Comparison of ENCODE assay signal across 9 mouse cellular contexts in the genomic region with DNA sequence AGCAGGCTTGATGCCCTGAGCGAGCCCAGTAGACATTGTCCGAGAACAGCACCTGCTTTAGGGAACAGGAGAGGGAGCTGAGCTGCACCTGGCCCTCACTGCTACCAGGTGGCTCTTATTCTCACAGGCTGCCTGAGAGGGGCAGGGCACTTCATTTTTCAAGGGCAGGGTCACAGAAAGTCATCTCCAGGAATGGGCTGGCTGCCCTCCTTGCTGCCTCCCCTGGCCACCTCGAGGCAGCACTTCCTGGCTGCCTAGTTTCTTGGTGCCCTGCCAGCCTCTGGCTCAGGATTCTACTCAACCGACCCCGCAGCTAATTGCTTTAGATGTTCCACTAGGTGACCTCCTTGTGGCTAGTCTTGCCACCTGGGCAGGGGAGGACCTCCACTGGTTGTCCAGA. TPM values are rescaled to one million over a fixed set of nuclear protein-coding genes. Genes with fewer than 3 reads are reported as not detected.
DNase-seq lines count a peak whose midpoint lies in the region; ATAC-seq and TF ChIP-seq lines count a peak whose summit lies in the region.
"Had no signal": no experiment of that assay in that cellular context is flagged by ENCODE, and none has a peak within 500 bp of the region (broad histone marks: within the 10 kb centered on the region; RNA-seq: fewer than 3 reads in every experiment).

No protein-coding gene starts in this region.

- no peak for DNase-seq in gastrocnemius, adult 2 months
- DNase-seq in gastrocnemius, adult 18-20 months (ENCODE audit: low spot score), result no peak
- DNase-seq in cerebellum, postnatal 10 days, result peak; percentile 81 to 82
- DNase-seq in layer of hippocampus, adult 11-12 months (ENCODE audit: low spot score), result no peak
- DNase-seq in left cerebral cortex, postnatal 25 days (ENCODE audit: low spot score in 2 of 2), result no peak
- DNase-seq in MN1 (ENCODE audit: low spot score), result no peak
- DNase-seq: thymus, adult 18-20 months had no signal

- TF ChIP-seq CTCF in gastrocnemius, adult 2 months (IDR thresholded peaks at IDR 0.05), result no peak
- TF ChIP-seq CTCF in intestine, postnatal 0 days (IDR thresholded peaks at IDR 0.05; ENCODE audit: low read depth), result peak; percentile 46; the same call in 1 of the 2 replicates

- 35% methylated on average over 5 of the region's 5 CpGs for WGBS in intestine, postnatal 0 days
- WGBS in lung, embryonic 15.5 days, result 31% methylated on average over 5 of the region's 5 CpGs

- H3K4me2 ChIP-seq in intestine, postnatal 0 days (replicated peaks; ENCODE audit: low read depth), result peak overlapping the region; percentile 74
- peak overlapping the region; percentile 84 for H3K4me2 ChIP-seq in lung, embryonic 15.5 days

- H3K9ac ChIP-seq in intestine, postnatal 0 days (ENCODE audit: low read depth, low read length), result 0 out of 2 replicates have a peak overlapping the region, but pooled peaks have one; percentile 52
- no peak overlapping the region for H3K9ac ChIP-seq in lung, embryonic 15.5 days

- no peak; the same call in 1 of the 2 replicates for ATAC-seq in intestine, postnatal 0 days
- ATAC-seq in lung, embryonic 15.5 days (ENCODE audit: borderline replicate concordance, extremely low read depth, low FRiP score, low TSS enrichment), result peak; percentile 6; the same call in 1 of the 2 replicates

- intact Hi-C loops in gastrocnemius, adult 2 months (cut with DNase I), result no loop called here
- intact Hi-C loops in left cerebral cortex, postnatal 25 days (cut with DNase I), result no loop called here

- peak overlapping the region; percentile 72 for H3K4me3 ChIP-seq in gastrocnemius, adult 2 months
- H3K4me3 ChIP-seq in intestine, postnatal 0 days (ENCODE audit: low read depth, low read length), result peak overlapping the region; percentile 41
- 0 out of 2 replicates have a peak overlapping the region, but pooled peaks have one; percentile 44 for H3K4me3 ChIP-seq in lung, embryonic 15.5 days

- H3K9me3 ChIP-seq in intestine, postnatal 0 days (ENCODE audit: control insufficient read depth), result no peaks in the 10 kb centered on the region
- no peaks in the 10 kb centered on the region for H3K9me3 ChIP-seq in lung, embryonic 15.5 days

- H3K27ac ChIP-seq in gastrocnemius, adult 2 months, result peak overlapping the region; percentile 53
- peak overlapping the region; percentile 50; the same call in 1 of the 2 replicates for H3K27ac ChIP-seq in intestine, postnatal 0 days (ENCODE audit: low read depth, low read length)
- peak overlapping the region; percentile 60 for H3K27ac ChIP-seq in lung, embryonic 15.5 days

- H3K27me3 ChIP-seq in intestine, postnatal 0 days (replicated peaks; ENCODE audit: control insufficient read depth, insufficient read depth, low read length), result peaks cover 22% of the 10 kb centered on the region
- peaks cover 38% of the 10 kb centered on the region for H3K27me3 ChIP-seq in lung, embryonic 15.5 days

- no peaks in the 10 kb centered on the region for H3K36me3 ChIP-seq in intestine, postnatal 0 days (ENCODE audit: control insufficient read depth, insufficient read depth)
- H3K36me3 ChIP-seq in lung, embryonic 15.5 days, result no peaks in the 10 kb centered on the region

- H3K4me1 ChIP-seq in intestine, postnatal 0 days (replicated peaks; ENCODE audit: control insufficient read depth, insufficient read depth, low read length), result 0 out of 2 replicates have a peak, but pooled peaks cover 3% of the 10 kb centered on the region
- H3K4me1 ChIP-seq in lung, embryonic 15.5 days, result peaks cover 27% of the 10 kb centered on the region

RNA-seq across cellular contexts. Expression of a gene that starts 2.0 kb away (rescaled TPM):
- under 1 TPM; 0.33 to 0.67 TPM for total RNA-seq in gastrocnemius, adult 2 months (2021)
- total RNA-seq in gastrocnemius, adult 18-20 months (2021), result under 1 TPM; 0.50 to 0.57 TPM
- 10.5 and 13.8 TPM in 2 replicates for polyA plus RNA-seq in intestine, postnatal 0 days (2015; fragmentation: Nextera tagmentation; extraction: Ambion mirVana)
- 5.5 and 6.0 TPM in 2 replicates for polyA plus RNA-seq in lung, embryonic 15.5 days (2015; fragmentation: Nextera tagmentation; extraction: Ambion mirVana)
- total RNA-seq in left cerebral cortex, postnatal 25 days (2021), result 1 to 10 TPM in 1 of 2 experiments, under 1 TPM in 1; 0.53 to 1.4 TPM

RNA-seq across cellular contexts. Expression of a gene that starts 13.8 kb away (rescaled TPM):
- not detected for total RNA-seq in gastrocnemius, adult 2 months (2021)
- total RNA-seq in gastrocnemius, adult 18-20 months (2021), result not detected
- 0.97 and 1.3 TPM in 2 replicates for polyA plus RNA-seq in intestine, postnatal 0 days (2015; fragmentation: Nextera tagmentation; extraction: Ambion mirVana)
- 4.4 and 4.5 TPM in 2 replicates for polyA plus RNA-seq in lung, embryonic 15.5 days (2015; fragmentation: Nextera tagmentation; extraction: Ambion mirVana)
- not detected for total RNA-seq in left cerebral cortex, postnatal 25 days (2021)

RNA-seq across cellular contexts. Expression of a gene that starts 39.2 kb away (rescaled TPM):
- 1 to 10 TPM; 6.6 to 8.2 TPM for total RNA-seq in gastrocnemius, adult 2 months (2021)
- 1 to 10 TPM; 6.7 to 8.0 TPM for total RNA-seq in gastrocnemius, adult 18-20 months (2021)
- 32.8 and 34.0 TPM in 2 replicates for polyA plus RNA-seq in intestine, postnatal 0 days (2015; fragmentation: Nextera tagmentation; extraction: Ambion mirVana)
- polyA plus RNA-seq in lung, embryonic 15.5 days (2015; fragmentation: Nextera tagmentation; extraction: Ambion mirVana), result 105 and 107 TPM in 2 replicates
- total RNA-seq in left cerebral cortex, postnatal 25 days (2021), result 10 to 100 TPM; 40.1 to 45.4 TPM

RNA-seq across cellular contexts. Expression of a gene that starts 55.7 kb away (rescaled TPM):
- total RNA-seq in gastrocnemius, adult 2 months (2021), result 100 to 1,000 TPM; 100 to 129 TPM
- 100 to 1,000 TPM in 1 of 2 experiments, 10 to 100 TPM in 1; 97.2 to 115 TPM for total RNA-seq in gastrocnemius, adult 18-20 months (2021)
- 212 and 216 TPM in 2 replicates for polyA plus RNA-seq in intestine, postnatal 0 days (2015; fragmentation: Nextera tagmentation; extraction: Ambion mirVana)
- 694 and 720 TPM in 2 replicates for polyA plus RNA-seq in lung, embryonic 15.5 days (2015; fragmentation: Nextera tagmentation; extraction: Ambion mirVana)
- total RNA-seq in left cerebral cortex, postnatal 25 days (2021), result 100 to 1,000 TPM; 407 to 414 TPM

Comparison
In these comparisons a context has a peak if more than half of its experiments do, and no peak if none do; other contexts are left out.
1. DNase-seq: peak in cerebellum, postnatal 10 days (2 of 2); none in gastrocnemius, adult 2 months (single experiment), gastrocnemius, adult 18-20 months (single experiment), layer of hippocampus, adult 11-12 months (single experiment), left cerebral cortex, postnatal 25 days (0 of 2) and MN1 (single experiment).
2. RNA of a gene that starts 39.2 kb away (total RNA-seq): 40.1 to 45.4 TPM in left cerebral cortex, postnatal 25 days; 6.6 to 8.2 TPM in gastrocnemius, adult 2 months and 6.7 to 8.0 TPM in gastrocnemius, adult 18-20 months; every median in the first group is over 4 times any median in the second.
3. Peak in every context shown above with its lines, with median percentiles within 50 percentile points of each other: H3K27ac ChIP-seq and H3K4me3 ChIP-seq.